Mouse (Mus musculus): ENCODE data around the gene Dleu7. TPM values are rescaled to one million over a fixed set of nuclear protein-coding genes. Genes with fewer than 3 reads are reported as not detected.

Gene Dleu7
- total and polyA plus RNA-seq, 2 experiments from 2014 or later: 0.16 to 0.65 TPM

DNA sequence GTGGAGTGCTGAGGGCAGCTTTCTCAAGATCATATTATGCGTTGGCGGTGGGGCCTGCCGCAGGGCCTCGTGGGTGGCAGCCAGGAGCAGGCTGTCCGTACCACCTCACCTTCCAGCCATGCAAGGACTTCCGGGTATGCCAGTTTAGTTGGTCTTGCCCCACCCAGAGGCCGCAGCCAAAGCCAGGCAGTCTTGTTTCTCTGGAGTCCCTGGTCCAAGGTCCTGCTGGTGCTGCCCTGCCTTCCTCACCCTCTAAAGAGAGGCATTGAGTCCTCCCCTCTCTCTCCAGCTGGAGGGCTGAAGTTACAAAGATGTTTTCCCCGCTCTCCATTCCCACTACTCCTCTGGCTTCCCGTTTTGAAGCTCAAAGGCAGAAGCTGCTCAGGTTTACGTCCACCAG is 44.1 kb downstream of the Dleu7 start:
- Histone ChIP-seq H3K4me1 (ENCODE audit: control insufficient read depth, insufficient read depth) (no peaks in the 10 kb centered on the region), H3K36me3 (replicated peaks; ENCODE audit: control insufficient read depth, insufficient read depth, low read length) (no peaks in the 10 kb centered on the region), H3K27ac (ENCODE audit: low read depth) (no peak overlapping the region), H3K27me3 (ENCODE audit: control insufficient read depth, insufficient read depth, low read length) (no peaks in the 10 kb centered on the region), H3K4me2 (ENCODE audit: low read depth, low read length) (no peak overlapping the region), H3K9ac (replicated peaks; ENCODE audit: low read depth, low read length) (no peak overlapping the region), H3K9me3 (replicated peaks; ENCODE audit: control insufficient read depth, low read length) (no peaks in the 10 kb centered on the region), H3K4me3 (ENCODE audit: low read depth, low read length) (no peak overlapping the region)
- no peak for DNase-seq (ENCODE audit: low spot score)
- WGBS: 82% methylated on average over 10 of the region's 10 CpGs
- TF ChIP-seq CTCF (IDR thresholded peaks at IDR 0.05; ENCODE audit: low read depth) (no peak), EP300 (IDR thresholded peaks at IDR 0.05; ENCODE audit: low read depth) (no peak)
- ATAC-seq (ENCODE audit: insufficient read depth, low read depth): no peak

GRCm38 (mm10) chr14:62248345-62248744 is 44.5 kb downstream of the Dleu7 start:
- no peak overlapping the region for H3K4me2 ChIP-seq (ENCODE audit: low read depth, low read length)
- H3K36me3 ChIP-seq (replicated peaks; ENCODE audit: control insufficient read depth, insufficient read depth, low read length): no peaks in the 10 kb centered on the region
- H3K4me1 ChIP-seq (ENCODE audit: control insufficient read depth, insufficient read depth): peaks cover 4% of the 10 kb centered on the region; the same call in 1 of the 2 replicates
- H3K27ac ChIP-seq (ENCODE audit: low read depth): no peak overlapping the region
- no peaks in the 10 kb centered on the region for H3K9me3 ChIP-seq (replicated peaks; ENCODE audit: control insufficient read depth, low read length)
- no peak for ATAC-seq (ENCODE audit: insufficient read depth, low read depth)
- H3K27me3 ChIP-seq (ENCODE audit: control insufficient read depth, insufficient read depth, low read length): no peaks in the 10 kb centered on the region
- 89% methylated on average over 7 of the region's 7 CpGs for WGBS
- H3K4me3 ChIP-seq (ENCODE audit: low read depth, low read length): no peak overlapping the region
- no peak for TF ChIP-seq EP300 (IDR thresholded peaks at IDR 0.05; ENCODE audit: low read depth)
- TF ChIP-seq CTCF (IDR thresholded peaks at IDR 0.05; ENCODE audit: low read depth): no peak
- no peak for DNase-seq (ENCODE audit: low spot score)
- H3K9ac ChIP-seq (replicated peaks; ENCODE audit: low read depth, low read length): no peak overlapping the region

- H3K4me3 ChIP-seq (ENCODE audit: low read depth, low read length): no peak overlapping the region
- no peaks in the 10 kb centered on the region for H3K9me3 ChIP-seq (replicated peaks; ENCODE audit: control insufficient read depth, low read length)
- TF ChIP-seq EP300 (IDR thresholded peaks at IDR 0.05; ENCODE audit: low read depth): no peak
- TF ChIP-seq CTCF (IDR thresholded peaks at IDR 0.05; ENCODE audit: low read depth): no peak
- no peak overlapping the region for H3K4me2 ChIP-seq (ENCODE audit: low read depth, low read length)
- no peak for DNase-seq (ENCODE audit: low spot score)
- WGBS: 39% methylated on average over 4 of the region's 4 CpGs
- no peak for ATAC-seq (ENCODE audit: insufficient read depth, low read depth)
- peaks cover 4% of the 10 kb centered on the region; the same call in 1 of the 2 replicates for H3K4me1 ChIP-seq (ENCODE audit: control insufficient read depth, insufficient read depth)
- no peak overlapping the region for H3K27ac ChIP-seq (ENCODE audit: low read depth)
- H3K27me3 ChIP-seq (ENCODE audit: control insufficient read depth, insufficient read depth, low read length): no peaks in the 10 kb centered on the region
- no peaks in the 10 kb centered on the region for H3K36me3 ChIP-seq (replicated peaks; ENCODE audit: control insufficient read depth, insufficient read depth, low read length)
- no peak overlapping the region for H3K9ac ChIP-seq (replicated peaks; ENCODE audit: low read depth, low read length)
Observed at GRCm38 (mm10) chr14:62245557-62245956, 47.3 kb downstream of the Dleu7 start.

DNA sequence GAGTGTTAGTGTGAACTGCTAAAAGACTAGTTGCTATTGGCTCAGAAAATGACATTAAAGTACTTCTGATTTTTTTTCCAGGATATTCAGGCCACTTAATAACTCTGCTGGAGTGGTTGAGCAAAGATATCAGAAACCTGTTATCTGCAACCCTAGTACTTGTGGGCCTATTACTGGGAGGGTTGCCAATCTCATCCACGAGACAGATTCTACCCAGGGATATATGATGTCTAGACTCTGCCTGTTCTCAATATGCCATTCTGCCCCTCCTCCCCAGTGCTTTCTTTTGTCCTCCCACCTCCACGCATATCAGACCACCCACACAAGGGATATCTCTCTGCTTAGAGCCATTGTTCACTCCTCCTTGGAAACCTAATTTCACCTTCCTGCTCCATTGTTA is 49.3 kb downstream of the Dleu7 start:
- Histone ChIP-seq H3K27me3 (ENCODE audit: control insufficient read depth, insufficient read depth, low read length) (no peaks in the 10 kb centered on the region), H3K4me2 (ENCODE audit: low read depth, low read length) (no peak overlapping the region), H3K9me3 (replicated peaks; ENCODE audit: control insufficient read depth, low read length) (no peaks in the 10 kb centered on the region), H3K27ac (ENCODE audit: low read depth) (no peak overlapping the region), H3K9ac (replicated peaks; ENCODE audit: low read depth, low read length) (no peak overlapping the region), H3K4me3 (ENCODE audit: low read depth, low read length) (no peak overlapping the region), H3K36me3 (replicated peaks; ENCODE audit: control insufficient read depth, insufficient read depth, low read length) (no peaks in the 10 kb centered on the region), H3K4me1 (ENCODE audit: control insufficient read depth, insufficient read depth) (peaks cover 4% of the 10 kb centered on the region; the same call in 1 of the 2 replicates)
- ATAC-seq (ENCODE audit: insufficient read depth, low read depth) (no peak), DNase-seq (ENCODE audit: low spot score) (no peak)
- 31% methylated on average over 2 of the region's 2 CpGs for WGBS
- TF ChIP-seq CTCF (IDR thresholded peaks at IDR 0.05; ENCODE audit: low read depth) (no peak), EP300 (IDR thresholded peaks at IDR 0.05; ENCODE audit: low read depth) (no peak)

DNA sequence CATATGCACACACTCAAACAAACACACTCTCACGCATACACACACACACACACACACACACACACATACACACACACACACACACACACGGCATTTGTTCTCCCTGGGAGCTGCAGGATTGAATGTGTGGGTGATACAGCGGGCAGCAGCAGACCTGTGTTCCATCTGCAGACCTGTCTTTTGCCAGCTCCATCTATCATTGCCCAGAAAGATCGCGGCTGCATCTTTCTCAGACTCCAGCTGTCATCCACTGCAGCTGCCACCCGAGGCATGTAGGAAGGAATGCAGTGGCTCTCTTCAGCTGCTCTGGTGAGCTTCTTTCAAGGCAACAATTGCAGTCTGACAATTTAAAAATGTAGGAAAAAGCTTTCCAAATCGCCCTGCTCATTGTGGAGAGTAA is 56.9 kb downstream of the Dleu7 start:
- TF ChIP-seq EP300 (IDR thresholded peaks at IDR 0.05; ENCODE audit: low read depth) (no peak), CTCF (IDR thresholded peaks at IDR 0.05; ENCODE audit: low read depth) (no peak)
- H3K36me3 ChIP-seq (replicated peaks; ENCODE audit: control insufficient read depth, insufficient read depth, low read length): no peaks in the 10 kb centered on the region
- 39% methylated on average over 7 of the region's 7 CpGs for WGBS
- no peak overlapping the region for H3K4me2 ChIP-seq (ENCODE audit: low read depth, low read length)
- no peak overlapping the region for H3K27ac ChIP-seq (ENCODE audit: low read depth)
- ATAC-seq (ENCODE audit: insufficient read depth, low read depth) (no peak), DNase-seq (ENCODE audit: low spot score) (no peak)
- H3K9me3 ChIP-seq (replicated peaks; ENCODE audit: control insufficient read depth, low read length): no peaks in the 10 kb centered on the region
- no peak overlapping the region for H3K9ac ChIP-seq (replicated peaks; ENCODE audit: low read depth, low read length)
- H3K4me3 ChIP-seq (ENCODE audit: low read depth, low read length): no peak overlapping the region
- no peaks in the 10 kb centered on the region for H3K27me3 ChIP-seq (ENCODE audit: control insufficient read depth, insufficient read depth, low read length)
- H3K4me1 ChIP-seq (ENCODE audit: control insufficient read depth, insufficient read depth): no peaks in the 10 kb centered on the region

DNA sequence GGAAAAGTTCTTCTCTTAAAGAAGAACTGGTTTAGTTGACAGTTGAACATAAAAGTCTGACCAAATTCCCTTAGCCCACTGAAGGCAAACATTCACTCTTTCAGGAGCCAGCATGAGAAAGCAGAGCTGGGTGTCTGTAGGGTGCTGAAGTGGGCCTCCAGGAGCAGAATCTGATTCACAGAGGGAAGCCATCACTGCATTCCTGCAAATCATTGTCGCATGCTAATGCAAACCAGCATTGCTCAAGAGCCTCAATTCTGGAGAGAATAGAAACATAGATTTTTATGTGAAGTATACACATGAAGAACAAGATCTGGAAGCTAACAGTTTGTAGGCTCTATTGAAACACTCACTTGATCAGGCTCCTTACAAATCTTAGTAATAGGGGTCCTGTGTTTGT is 57.6 kb downstream of the Dleu7 start:
- Histone ChIP-seq H3K36me3 (replicated peaks; ENCODE audit: control insufficient read depth, insufficient read depth, low read length) (no peaks in the 10 kb centered on the region), H3K4me1 (ENCODE audit: control insufficient read depth, insufficient read depth) (no peaks in the 10 kb centered on the region), H3K27me3 (ENCODE audit: control insufficient read depth, insufficient read depth, low read length) (no peaks in the 10 kb centered on the region), H3K4me2 (ENCODE audit: low read depth, low read length) (no peak overlapping the region), H3K4me3 (ENCODE audit: low read depth, low read length) (no peak overlapping the region), H3K9ac (replicated peaks; ENCODE audit: low read depth, low read length) (no peak overlapping the region), H3K9me3 (replicated peaks; ENCODE audit: control insufficient read depth, low read length) (no peaks in the 10 kb centered on the region), H3K27ac (ENCODE audit: low read depth) (no peak overlapping the region)
- no peak for ATAC-seq (ENCODE audit: insufficient read depth, low read depth)
- WGBS: 77% methylated on average over 1 of the region's 1 CpGs
- TF ChIP-seq CTCF (IDR thresholded peaks at IDR 0.05; ENCODE audit: low read depth) (no peak), EP300 (IDR thresholded peaks at IDR 0.05; ENCODE audit: low read depth) (no peak)
- DNase-seq (ENCODE audit: low spot score): no peak
